Mouse (Mus musculus) erythroblast, adult 5-6 weeks (primary cell): ENCODE results near the gene Mcm2. TPM values are rescaled to one million over a fixed set of nuclear protein-coding genes. Genes with fewer than 3 reads are reported as not detected.

Experiments used
- ATAC-seq: replicated peaks from 2 replicates; pipeline ENCODE4 v1.8.0; 2016; ENCODE audit warnings: moderate number of reproducible peaks, mild to moderate bottlenecking, moderate TSS enrichment, inconsistent platforms; ENCODE audit not compliant: poor library complexity, low FRiP score, severe bottlenecking
- total RNA-seq, 2 experiments: library from RNA; stranded (forward) in 1 of 2; stranded (reverse) in 1 of 2; fragments of 150-400 nt in 1 of 2; fragments of 200-764, 138-1000 nt in 1 of 2; gene quantifications; 2 replicates each; pipeline versions ENCODE4 v1.2.3 to v1.2.4; 2015 to 2017; ENCODE audit warnings: low replicate concordance in 2 of 2

The Mcm2 gene
- total RNA-seq, 2 experiments from 2014 or later = 30.6 to 78.5 TPM

DNA sequence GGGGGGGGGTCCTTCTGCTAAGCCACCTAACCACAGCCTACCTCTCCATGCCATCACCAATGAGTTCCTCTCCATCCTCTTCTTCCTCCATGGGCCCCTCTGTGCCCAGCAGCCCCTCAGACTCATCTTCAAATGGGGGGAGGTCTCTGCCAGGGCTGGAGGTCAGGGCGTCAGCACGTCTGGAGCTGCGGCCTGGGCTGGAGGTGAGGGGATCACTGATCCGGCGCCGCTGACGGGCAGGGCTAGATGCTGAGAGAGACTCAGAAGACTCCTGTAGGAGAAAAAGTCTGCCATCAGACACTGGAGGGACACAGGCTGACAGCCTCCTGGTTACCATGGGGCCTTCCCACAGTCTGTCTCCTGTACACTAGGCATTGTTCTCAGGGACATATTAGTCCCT lies 1.3 kb downstream of the Mcm2 start:
- ATAC-seq = no peak

DNA sequence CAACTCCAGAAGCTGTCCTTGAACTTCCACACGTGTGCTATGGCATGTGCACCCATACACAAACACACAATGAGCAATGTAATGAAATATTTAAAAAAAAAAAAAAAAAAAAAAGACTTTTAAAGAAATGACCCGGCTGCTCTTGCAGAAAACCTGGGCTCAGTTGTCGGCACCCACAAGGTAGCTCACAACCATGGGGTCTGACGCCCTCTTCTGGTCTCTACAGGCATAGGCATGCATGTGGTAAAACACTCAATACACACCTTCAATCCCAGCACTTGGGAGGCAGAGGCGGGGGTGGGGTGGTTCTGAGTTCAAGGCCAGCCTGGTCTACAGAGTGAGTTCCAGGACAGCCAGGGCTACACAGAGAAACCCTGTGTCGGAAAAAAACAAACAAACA lies 2.6 kb downstream of the Mcm2 start:
- ATAC-seq = no peak

GRCm38 (mm10) chr6:88893559-88893958 lies 5.0 kb downstream of the Mcm2 start:
- ATAC-seq = peak; percentile 40; the same call in 1 of the 2 replicates

GRCm38 (mm10) chr6:88890832-88891231 lies 7.7 kb downstream of the Mcm2 start:
- ATAC-seq = no peak

GRCm38 (mm10) chr6:88889410-88890042 lies 9.1 kb downstream of the Mcm2 start:
- no peak for ATAC-seq

GRCm38 (mm10) chr6:88886417-88886967 lies 12.1 kb downstream of the Mcm2 start:
- no peak for ATAC-seq

DNA sequence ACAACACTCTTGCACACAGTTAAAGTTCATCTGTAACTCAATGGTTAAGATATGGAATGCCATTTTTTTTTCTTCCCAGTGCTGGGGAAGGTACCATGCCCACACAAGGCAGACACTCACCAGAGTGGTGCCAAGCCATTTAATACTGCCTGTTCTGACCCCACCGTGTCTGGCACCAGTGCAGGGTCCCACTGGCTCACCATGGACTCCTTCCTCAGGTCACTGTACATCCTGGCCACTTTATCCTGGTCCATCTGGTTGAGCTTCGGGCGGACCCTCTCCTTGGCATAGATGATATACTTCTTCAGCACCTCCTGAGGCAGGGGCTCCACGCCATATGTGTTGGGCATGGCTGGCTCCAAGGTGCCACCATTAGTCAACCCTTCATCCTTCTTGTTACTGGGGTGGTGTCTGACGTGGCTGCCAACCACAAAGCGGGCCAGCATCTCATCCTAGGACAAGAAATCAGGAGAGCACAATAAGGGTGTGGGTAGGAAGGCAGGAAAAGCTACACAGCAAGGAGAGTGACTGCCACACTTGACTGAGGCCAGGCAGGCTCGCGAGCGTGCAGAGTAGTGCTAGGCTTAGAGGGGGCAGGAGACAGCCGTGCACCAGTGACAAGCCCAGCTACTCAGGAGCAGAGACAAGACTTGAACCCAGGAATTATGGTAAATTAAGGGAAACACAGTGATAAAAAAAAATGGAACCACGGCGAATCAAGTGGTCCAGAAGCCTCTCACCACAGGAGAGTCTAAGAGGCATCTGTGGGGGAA lies 12.8 kb downstream of the Mcm2 start:
- ATAC-seq = no peak

DNA sequence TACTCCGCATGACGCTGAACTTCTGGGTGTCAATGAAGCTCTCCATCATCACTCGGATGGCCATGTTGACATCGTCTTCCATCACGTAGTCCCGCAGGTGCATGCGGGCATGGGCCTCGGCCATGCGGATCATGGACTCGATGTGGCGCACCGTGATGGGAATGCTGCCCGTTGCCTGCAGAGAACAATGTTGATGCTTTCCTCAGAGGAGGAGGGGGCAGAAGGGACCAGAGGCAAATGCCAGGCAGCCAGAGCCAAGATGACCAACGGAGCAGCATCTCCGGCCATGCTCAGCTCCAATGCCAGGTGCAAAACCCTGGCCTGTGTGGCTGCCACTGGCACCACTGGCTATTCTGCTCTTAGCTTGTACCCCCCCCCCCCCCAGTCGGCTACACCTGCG lies 13.9 kb downstream of the Mcm2 start:
- no peak for ATAC-seq

DNA sequence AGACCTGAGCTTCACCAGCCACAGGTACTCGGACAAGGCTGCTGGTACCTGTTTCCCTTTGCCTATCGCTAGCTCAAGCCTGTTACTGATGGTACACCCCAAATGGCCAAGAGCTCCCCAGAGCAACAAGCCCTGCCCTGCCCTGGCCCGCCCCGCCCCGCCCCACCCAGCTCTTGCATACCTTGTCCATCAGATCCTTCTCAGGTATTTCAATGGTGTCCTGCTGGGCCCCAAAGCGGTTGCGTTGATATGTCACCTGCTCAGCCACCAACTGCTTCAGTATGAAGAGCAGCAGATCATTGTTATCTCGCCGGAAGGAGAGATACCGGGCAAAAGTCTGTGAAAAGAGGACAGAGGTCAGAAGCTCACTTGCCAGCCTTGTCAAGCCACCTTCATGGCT lies 14.4 kb downstream of the Mcm2 start:
- ATAC-seq = no peak

- ATAC-seq = no peak
These were observed 17.2 kb downstream of the Mcm2 start for GRCm38 (mm10) chr6:88881334-88881733.

DNA sequence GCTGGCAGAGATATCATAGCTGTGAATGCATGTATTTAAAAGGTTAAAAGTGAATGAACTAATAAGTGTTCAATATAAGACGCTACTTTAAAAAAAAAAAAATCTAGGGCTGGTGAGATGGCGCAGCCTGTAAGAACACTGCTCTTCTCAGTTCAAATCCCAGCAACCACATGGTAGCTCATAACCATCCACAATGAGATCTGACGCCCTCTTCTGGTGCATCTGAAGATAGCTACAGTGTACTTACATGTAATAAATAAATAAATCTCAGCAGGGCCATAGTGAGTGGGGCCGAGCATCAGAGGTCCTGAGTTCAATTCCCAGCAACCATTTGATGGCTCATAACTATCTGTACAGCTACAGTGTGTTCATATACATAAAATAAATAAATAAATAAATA lies 19.1 kb downstream of the Mcm2 start:
- no peak for ATAC-seq

DNA sequence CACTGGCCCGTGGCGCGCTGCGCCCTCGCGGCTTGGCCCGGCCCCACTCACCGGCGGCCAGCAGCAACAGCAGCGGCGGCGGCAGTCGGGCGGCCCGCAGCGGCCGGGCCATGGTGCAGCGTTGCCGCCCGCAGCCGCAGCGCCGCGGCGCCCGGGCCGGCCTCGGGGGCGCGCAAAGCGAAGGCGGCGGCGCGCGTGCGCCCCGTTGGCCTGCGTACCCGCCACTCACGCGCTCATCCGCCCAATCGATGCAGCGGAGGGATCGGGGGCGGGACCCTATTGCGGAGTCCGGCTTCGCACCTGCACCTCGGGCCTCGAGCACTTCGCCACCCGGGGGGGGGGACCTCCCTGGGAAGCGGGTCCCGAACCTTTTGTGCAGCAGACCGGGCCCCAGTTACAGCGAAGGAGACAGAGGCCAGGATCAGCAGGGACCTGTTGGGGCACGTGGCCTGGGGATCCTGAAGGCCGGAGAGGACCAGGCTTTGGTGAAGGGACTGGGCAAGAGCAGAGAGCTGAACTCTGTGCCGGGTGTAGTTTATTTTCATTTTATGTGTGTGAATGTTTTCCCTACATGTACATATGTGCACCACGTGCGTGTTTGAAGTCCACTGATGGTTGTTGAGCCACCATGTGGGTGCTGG lies 23.6 kb downstream of the Mcm2 start, which contains the start of gene Podxl2:
TSS of gene Podxl2 (minus strand) at position 177 of the 641 bp plus-strand sequence.
- no peak for ATAC-seq

DNA sequence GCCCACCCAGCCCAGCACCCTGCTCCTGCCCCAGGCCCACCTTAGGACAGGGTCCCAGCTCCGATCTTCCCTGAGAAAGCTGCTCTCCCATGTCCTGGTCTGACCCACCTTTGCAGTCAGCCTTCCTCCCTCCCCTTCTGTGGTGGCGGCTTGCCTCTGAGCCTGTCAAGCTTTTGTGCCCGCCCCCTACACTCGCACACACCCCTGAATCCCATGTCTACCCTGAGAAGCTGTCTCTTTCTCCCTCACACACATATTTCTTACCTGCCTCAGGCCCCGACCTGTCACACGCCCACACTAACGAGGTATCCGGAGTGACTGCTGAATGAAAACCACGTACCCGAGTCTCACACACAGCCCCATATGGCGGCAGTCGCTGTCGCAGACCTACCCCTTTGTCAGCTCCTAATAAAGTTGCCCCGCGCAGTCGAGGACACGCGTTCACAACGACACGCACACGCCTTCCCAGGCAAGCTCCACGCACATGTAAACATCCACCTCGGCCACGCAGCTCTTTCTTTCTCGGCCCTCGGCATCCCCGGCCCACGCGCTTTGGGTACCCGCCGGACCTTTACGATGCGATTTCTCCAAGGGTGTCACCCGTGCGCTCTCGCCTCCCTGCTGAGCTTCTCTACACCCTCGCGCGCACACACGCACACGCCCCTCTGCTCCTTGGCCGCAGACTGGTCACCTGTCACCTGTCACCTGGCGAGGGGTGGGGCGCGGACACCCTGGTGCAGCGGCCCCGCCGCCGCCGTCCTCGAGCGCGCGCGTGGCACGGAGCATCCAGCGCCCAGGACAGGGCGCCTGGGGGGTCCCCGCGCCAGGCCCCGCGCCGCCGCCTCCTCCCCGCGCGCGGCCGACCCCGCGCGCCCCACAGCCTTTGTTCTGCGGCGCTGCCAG lies 24.4 kb downstream of the Mcm2 start:
- ATAC-seq = no peak

GRCm38 (mm10) chr6:88872811-88873210 lies 25.8 kb downstream of the Mcm2 start:
- ATAC-seq = no peak

GRCm38 (mm10) chr6:88871546-88871945 lies 27.0 kb downstream of the Mcm2 start:
- ATAC-seq = no peak

GRCm38 (mm10) chr6:88870594-88870993 lies 28.0 kb downstream of the Mcm2 start:
- ATAC-seq = no peak

DNA sequence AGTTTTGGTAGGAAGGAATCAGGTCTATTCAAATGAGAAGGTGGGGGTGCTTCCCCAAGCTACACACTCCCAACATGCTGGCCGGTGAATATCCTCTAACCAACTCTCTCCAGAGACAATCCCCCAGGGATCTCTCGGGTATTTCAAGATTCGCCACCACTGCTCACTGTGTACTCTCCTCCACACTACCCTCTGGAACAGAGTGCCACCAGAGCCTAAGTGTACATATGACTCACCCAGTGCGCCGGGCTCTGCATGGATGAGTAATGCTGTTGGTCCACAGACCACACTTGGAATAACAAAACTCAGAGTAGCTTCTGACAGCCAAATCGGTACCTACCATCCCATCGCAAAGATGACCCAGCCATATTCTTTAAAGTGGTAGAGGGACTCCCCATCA lies 29.1 kb downstream of the Mcm2 start:
- no peak for ATAC-seq

DNA sequence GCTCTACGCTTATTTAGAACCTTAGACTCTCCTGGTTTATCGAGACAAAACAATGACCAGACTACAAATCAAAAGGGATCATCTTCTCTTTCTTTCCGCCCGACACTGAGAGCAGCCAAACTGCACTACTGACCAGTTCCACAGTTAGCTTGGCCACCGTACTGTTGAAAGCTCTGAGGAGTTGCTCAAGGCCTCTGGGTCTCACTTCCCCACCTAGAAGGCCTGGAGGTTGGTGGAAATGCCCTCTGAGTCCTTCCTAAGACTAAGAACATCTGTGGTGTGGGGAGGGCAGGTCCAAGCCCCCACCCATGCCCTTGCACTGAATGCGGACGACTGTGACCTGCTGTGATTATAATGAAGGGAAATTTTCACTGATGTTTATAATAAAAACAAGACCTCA lies 32.9 kb downstream of the Mcm2 start:
- ATAC-seq = no peak

GRCm38 (mm10) chr6:88860914-88861313 lies 37.7 kb downstream of the Mcm2 start:
- peak; percentile 74 for ATAC-seq

- ATAC-seq = no peak
These were observed 40.2 kb downstream of the Mcm2 start for GRCm38 (mm10) chr6:88858341-88858740.
